Mouse (Mus musculus) ovary, postnatal 36 days (tissue): Measurements from ENCODE around the gene Snrpa1.
A peak's percentile ranks its signal among the peaks of the same experiment; 100 is the strongest.
"Not testable (repeated sequence)": the region's sequence is repeated elsewhere in the genome, so short reads cannot be mapped to it uniquely, and the experiment has no call there.

ENCODE experiments used
- DNase-seq: peaks from one replicate; pipeline ENCODE4 v3.0.0; 2022; ENCODE audit warnings: low spot score, mixed read lengths

Gene Snrpa1

DNA sequence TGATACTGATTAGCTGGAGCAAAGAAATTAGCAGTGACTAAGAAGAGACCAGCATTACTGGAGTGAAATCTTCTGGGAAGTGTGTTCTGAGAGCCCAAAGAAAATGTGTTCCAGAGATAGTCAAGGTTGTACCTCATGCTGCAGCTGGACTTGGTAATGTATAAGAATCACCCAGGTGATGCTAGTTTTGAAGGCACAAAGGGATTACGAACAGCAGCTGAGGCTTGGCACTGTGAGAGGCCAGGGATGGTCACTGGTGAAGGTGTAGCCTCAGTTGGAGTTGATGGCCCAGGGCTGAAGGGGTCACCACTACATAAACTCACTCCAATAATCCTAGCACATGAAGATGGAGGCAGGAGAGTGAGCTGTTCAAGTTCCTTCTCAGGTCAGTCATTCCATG, at the start of gene Snrpa1:
Snrpa1 (plus strand) TSS at position 301 of the 400 bp plus-strand sequence.
- DNase-seq = no peak

DNA sequence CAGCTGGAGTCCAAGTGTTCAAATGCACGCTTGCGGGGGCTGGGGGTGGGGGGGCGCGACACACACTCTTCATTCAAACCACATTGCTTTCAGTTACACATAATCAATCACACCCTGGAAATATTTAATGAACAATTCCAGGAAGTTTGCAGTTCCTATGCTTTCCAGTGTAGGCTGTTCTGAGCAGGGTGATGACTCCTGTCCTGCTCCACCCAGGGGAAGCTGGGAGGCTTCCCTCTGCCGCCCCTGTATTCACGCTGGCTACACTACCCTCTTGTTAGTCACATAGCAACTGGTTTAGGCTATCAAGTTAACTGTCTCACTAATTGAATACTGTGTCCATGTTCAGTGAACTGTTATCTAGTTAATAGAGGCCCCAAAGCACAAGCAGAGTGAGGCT, 48.3 kb upstream of the Snrpa1 start:
- DNase-seq = no peak

DNA sequence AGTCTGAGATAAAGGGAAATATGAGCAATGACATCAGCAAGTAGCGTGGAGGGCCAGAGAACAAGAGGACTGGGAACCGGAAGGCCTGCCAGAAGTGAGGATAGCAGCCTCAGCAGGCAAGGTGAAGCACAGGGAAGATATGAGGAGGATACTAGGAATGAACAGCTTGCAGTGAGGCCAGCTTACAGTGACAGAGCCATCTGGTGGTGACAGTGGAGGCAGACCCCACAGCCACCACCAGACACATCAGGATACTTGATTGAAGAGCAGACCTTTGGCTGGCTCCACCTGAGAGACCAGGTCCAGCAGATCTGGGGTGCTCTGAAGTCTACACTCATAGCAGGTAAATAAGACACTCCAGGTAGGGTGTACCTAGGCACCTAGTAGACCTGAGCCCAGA, 31.1 kb upstream of the Snrpa1 start:
- DNase-seq = no peak

DNA sequence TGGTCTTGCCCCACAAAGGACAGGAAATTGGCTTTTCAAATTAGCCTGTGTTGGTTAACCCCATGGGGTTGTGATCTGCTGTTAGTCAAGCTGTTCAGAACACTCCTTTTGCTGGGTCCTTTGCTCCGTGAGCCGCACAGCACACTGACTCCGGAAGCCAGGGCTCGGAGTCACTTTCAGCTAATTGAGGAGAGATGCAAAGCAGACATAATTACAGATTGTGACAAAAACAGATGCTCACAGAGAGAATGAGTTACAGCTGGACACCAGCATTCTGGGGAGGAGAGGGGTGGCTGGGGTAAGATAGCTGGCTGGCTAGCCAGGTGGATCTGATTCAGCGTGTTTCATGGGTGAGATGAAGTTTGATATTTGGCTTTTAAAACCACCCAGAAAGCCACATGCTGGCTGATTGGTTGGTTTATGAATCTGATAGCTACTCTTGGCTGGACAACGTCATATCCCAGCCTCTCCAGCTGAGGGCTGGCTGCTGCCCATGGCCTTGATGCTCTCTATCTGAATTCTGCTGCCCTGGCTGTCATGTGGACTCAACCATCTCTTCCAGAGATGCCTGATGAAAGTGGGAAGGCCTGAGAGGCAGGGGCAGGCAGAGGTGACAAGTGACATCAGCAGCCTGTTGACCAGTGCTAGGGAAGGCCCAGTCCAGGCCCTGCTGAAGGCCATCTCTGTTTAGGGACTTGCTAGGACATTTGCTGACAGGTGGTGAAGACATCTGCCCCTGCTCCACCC, 29.9 kb upstream of the Snrpa1 start:
- no peak for DNase-seq

DNA sequence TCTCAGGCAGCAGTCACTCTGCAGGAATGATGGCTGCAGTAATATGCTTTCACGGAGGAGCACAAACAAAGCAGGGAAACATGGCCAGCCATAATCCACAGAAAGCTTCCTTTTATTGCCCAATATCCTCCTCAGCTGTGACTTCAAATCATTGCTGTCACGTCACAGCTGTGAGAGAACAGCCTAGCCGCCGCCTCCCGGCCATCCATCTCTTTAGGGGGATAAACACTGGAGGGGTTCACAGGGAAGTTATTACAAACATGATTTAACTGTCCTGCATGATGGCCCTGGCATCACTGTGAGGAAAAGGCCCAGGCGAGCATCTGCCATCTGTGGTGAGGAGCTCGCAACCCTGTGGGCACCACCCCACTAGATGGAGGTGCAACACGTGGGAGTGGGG, 22.0 kb upstream of the Snrpa1 start:
- no peak for DNase-seq

DNA sequence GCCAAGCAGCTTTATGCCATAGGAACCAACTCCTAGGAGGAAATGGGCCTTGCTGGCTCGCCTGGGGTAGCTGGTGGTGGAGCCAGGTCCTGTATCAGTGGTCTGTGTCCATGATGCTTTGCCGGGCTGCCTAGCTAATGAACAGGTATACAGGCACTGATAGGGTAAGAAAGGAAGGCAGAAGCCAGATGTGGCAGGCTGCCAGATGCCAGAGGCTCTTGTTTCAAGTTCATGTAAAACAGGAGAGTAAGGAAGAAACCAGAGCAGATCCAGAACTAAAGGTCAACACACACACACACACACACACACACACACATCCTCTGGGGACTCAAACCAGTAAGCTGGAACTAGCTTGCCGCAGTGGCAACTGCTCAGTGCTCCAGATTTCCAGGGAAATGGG, 20.5 kb upstream of the Snrpa1 start:
- DNase-seq = no peak

GRCm38 (mm10) chr7:66038730-66039129, 20.1 kb upstream of the Snrpa1 start:
- DNase-seq = no peak

- DNase-seq = no peak
These were observed 18.6 kb upstream of the Snrpa1 start for GRCm38 (mm10) chr7:66040026-66040814.

- DNase-seq = no peak
These were observed 15.0 kb upstream of the Snrpa1 start, which contains the start of gene Gm45213 for GRCm38 (mm10) chr7:66043552-66044459. TSS of gene Gm45213 (plus strand) at chr7:66043602.

- DNase-seq = no peak
These were observed 14.2 kb upstream of the Snrpa1 start for GRCm38 (mm10) chr7:66044617-66045016.

DNA sequence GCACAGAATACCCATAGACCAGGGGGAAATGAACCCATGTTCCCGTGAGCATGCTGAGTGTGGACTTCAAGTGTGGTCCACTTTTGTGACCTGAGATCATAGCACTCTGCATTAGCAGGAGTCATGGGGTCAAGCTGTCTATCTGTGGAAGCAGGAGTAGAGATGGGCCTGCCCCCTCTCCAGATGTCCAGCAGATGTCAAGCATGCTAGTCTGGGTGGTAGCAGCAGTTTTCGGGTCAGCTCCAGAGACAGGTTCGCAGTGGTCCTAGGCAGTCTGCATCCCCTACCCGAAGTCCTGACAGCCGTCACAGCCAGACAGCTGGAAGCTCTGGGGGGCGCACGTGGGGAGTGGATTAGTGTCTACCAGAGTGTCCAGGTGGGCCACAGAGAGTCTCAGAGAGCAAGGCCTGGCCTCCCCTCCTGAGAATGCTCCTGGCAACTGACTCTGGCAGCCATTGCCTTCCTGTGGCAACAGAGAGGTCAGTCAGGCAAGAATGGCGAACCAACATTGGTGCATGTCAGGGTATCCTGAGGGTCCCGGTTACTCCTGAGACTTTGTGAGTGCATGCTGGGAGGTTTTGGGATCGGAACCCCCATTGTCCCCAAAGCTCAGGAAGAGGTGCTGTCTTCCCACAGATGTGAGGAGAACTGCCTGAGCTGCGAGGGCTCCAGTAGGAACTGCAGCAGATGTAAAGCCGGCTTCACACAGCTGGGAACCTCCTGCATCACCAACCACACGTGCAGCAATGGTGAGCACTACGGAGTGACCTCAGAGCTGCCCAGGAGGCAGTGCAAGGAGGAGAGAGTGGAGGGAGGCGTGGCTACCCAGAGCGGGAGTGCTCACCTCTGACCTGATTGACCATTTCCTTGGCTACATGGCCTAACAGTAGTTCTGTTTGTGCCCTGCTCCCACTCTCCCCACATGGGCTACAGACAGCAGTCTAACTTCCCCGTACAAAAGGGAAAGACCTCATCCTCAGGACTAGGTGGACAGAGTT, 11.6 kb upstream of the Snrpa1 start:
- no peak for DNase-seq

GRCm38 (mm10) chr7:66047975-66048374, 10.8 kb upstream of the Snrpa1 start:
- no peak for DNase-seq

- no peak for DNase-seq
These were observed 10.2 kb upstream of the Snrpa1 start for GRCm38 (mm10) chr7:66048446-66049230.

GRCm38 (mm10) chr7:66053946-66054483, 4.8 kb upstream of the Snrpa1 start:
- no peak for DNase-seq

- DNase-seq = not testable (repeated sequence)
These were observed 3.4 kb upstream of the Snrpa1 start for GRCm38 (mm10) chr7:66055356-66055755.

- peak; percentile 87 for DNase-seq
These were observed 1.5 kb downstream of the Snrpa1 start for GRCm38 (mm10) chr7:66060066-66060956.

- no peak for DNase-seq
These were observed 2.3 kb downstream of the Snrpa1 start for GRCm38 (mm10) chr7:66061057-66061456.

GRCm38 (mm10) chr7:66076411-66076810, 17.6 kb downstream of the Snrpa1 start:
- DNase-seq = no peak
